Mouse (Mus musculus) midbrain, embryonic 11.5 days (tissue): ENCODE data around the gene Tcf20. TPM values are rescaled to one million over a fixed set of nuclear protein-coding genes. Genes with fewer than 3 reads are reported as not detected.

Source experiments
- ATAC-seq: fragments of 200-750 bp; cut with Nextera tagmentation; 2 replicates; pipeline ENCODE4 v1.8.0; 2017; ENCODE audit warnings: moderate TSS enrichment, moderate library complexity; ENCODE audit not compliant: low FRiP score
- DNase-seq: peaks from one replicate; pipeline ENCODE4 v3.0.0; 2015; ENCODE audit warnings: low spot score; ENCODE audit errors: missing footprints
- H3K27ac ChIP-seq: fragments of 300-500 bp; sonication (generic); 2 replicates; pipeline ENCODE4 v1.5.1; 2014; ENCODE audit warnings: low read depth, low read length
- H3K27me3 ChIP-seq: fragments of 300-500 bp; sonication (generic); 2 replicates; pipeline ENCODE4 v1.6.1; 2014; ENCODE audit warnings: mild to moderate bottlenecking, low read length, moderate library complexity, mixed read lengths; ENCODE audit not compliant: control insufficient read depth, insufficient read depth
- H3K36me3 ChIP-seq: fragments of 300-500 bp; sonication (generic); 2 replicates; pipeline ENCODE4 v1.6.1; 2014; ENCODE audit warnings: mild to moderate bottlenecking, low read length, moderate library complexity, mixed read lengths; ENCODE audit not compliant: control insufficient read depth, insufficient read depth
- H3K4me1 ChIP-seq: fragments of 300-500 bp; sonication (generic); 2 replicates; pipeline ENCODE4 v1.6.1; 2014; ENCODE audit warnings: low read length; ENCODE audit not compliant: control insufficient read depth, insufficient read depth
- H3K4me2 ChIP-seq: fragments of 300-500 bp; sonication (generic); 2 replicates; pipeline ENCODE4 v1.6.1; 2014; ENCODE audit warnings: mild to moderate bottlenecking, moderate library complexity
- H3K4me3 ChIP-seq: fragments of 300-500 bp; sonication (generic); 2 replicates; pipeline ENCODE4 v1.5.1; 2014; ENCODE audit warnings: low read depth, low read length
- H3K9ac ChIP-seq: fragments of 300-500 bp; sonication (generic); 2 replicates; pipeline ENCODE4 v1.6.1; 2014; ENCODE audit warnings: low read length
- H3K9me3 ChIP-seq: fragments of 300-500 bp; sonication (generic); 2 replicates; pipeline ENCODE4 v1.6.1; 2016; ENCODE audit warnings: low read length; ENCODE audit not compliant: control insufficient read depth
- WGBS: fragments of 180-500 bp; shearing (Covaris S2); extraction: QIAGEN DNeasy Blood & Tissue Kit; methylation state at CpG from one replicate; pipeline ENCODE4 v1.1.7; 2014; 5-methylcytosine and 5-hydroxymethylcytosine counted together
- polyA plus RNA-seq: library from polyadenylated mRNA; unstranded; fragments of >200 nt; fragmentation: Nextera tagmentation; extraction: Ambion mirVana; gene quantifications from 2 replicates; pipeline ENCODE4 v1.2.1, GENCODE M21; 2014

The Tcf20 gene
- polyA plus RNA-seq, 1 experiment from 2014 or later = 13.5 TPM

DNA sequence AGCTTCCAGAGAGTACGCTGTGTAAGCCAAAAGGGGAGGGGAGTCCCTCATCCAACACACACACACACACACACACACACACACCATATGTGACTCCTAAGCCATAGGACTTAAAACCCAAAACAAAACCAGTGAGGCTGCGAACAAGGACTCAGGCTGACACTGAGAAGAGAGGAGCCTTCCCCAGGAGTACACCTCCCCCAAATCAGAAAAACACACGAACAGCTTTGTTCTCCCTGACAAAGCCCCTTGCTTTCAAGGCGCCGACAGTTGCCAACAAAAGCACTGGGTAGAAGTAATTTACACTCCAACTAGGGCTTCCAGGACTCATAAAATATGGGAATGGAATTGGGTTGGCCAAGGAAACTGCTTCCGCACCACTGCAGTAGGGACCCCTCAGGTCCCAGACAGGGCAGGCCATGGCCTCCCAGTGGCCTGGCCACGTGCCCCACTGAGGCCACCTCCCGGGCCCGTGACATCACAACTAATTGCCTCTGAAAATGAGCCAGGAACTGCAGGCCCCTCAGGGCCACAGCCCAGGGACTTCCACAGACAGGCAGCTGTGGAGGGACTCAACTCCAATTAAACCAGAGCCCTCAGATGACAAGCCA lies 4.2 kb downstream of the Tcf20 start:
- peaks cover 15% of the 10 kb centered on the region for H3K27me3 ChIP-seq
- peak; percentile 67 for ATAC-seq
- no peaks in the 10 kb centered on the region for H3K9me3 ChIP-seq
- peak; percentile 98 for DNase-seq
- under 1% methylated on average over 9 of the region's 9 CpGs for WGBS
- H3K4me3 ChIP-seq = no peak overlapping the region; the same call in 1 of the 2 replicates
- peak overlapping the region; percentile 36 for H3K4me2 ChIP-seq
- H3K36me3 ChIP-seq = no peaks in the 10 kb centered on the region
- H3K27ac ChIP-seq = peak overlapping the region; percentile 84
- peaks cover 51% of the 10 kb centered on the region for H3K4me1 ChIP-seq
- peak overlapping the region; percentile 46 for H3K9ac ChIP-seq

DNA sequence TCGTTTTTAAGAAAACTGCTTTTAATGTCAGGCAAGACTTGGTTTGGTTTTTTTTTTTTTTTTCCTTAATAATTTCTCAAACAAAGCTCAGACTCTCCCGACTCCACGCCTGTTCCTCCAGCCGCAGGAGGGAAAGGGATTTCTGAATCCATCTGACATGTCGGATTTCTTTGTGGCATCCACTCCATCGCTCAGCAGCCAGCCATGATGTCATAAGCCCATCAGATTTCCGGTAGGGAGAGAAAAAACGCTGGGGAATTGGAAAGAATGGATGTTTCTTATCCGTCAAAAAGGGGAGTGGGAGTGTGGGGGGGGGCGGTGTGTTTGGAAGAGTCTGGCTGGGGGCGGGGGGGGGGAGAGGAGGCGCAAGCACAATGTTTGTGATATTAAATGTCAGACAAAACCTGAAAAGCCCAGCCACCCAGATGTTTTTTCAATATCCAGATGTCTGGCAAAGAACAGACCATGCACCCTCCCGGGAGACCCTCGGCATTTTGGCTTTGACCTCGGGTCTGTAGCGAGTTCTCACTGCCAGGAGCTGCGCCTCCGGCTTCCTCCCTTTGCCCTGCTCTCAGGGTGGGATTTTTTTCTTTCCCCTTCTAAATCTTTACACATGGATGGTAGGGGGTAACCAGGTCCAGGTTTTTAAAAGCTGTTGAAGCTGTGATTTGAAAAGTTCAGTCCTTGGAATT lies 4.8 kb downstream of the Tcf20 start:
- peaks cover 15% of the 10 kb centered on the region for H3K27me3 ChIP-seq
- H3K4me2 ChIP-seq = peak overlapping the region; percentile 36
- DNase-seq = no peak
- H3K4me3 ChIP-seq = no peak overlapping the region; the same call in none of the 2 replicates
- H3K4me1 ChIP-seq = peaks cover 45% of the 10 kb centered on the region
- 3% methylated on average over 18 of the region's 18 CpGs for WGBS
- peak overlapping the region; percentile 46 for H3K9ac ChIP-seq
- no peaks in the 10 kb centered on the region for H3K36me3 ChIP-seq
- peak overlapping the region; percentile 84 for H3K27ac ChIP-seq
- peak; percentile 3; the same call in 1 of the 2 replicates for ATAC-seq
- no peaks in the 10 kb centered on the region for H3K9me3 ChIP-seq

DNA sequence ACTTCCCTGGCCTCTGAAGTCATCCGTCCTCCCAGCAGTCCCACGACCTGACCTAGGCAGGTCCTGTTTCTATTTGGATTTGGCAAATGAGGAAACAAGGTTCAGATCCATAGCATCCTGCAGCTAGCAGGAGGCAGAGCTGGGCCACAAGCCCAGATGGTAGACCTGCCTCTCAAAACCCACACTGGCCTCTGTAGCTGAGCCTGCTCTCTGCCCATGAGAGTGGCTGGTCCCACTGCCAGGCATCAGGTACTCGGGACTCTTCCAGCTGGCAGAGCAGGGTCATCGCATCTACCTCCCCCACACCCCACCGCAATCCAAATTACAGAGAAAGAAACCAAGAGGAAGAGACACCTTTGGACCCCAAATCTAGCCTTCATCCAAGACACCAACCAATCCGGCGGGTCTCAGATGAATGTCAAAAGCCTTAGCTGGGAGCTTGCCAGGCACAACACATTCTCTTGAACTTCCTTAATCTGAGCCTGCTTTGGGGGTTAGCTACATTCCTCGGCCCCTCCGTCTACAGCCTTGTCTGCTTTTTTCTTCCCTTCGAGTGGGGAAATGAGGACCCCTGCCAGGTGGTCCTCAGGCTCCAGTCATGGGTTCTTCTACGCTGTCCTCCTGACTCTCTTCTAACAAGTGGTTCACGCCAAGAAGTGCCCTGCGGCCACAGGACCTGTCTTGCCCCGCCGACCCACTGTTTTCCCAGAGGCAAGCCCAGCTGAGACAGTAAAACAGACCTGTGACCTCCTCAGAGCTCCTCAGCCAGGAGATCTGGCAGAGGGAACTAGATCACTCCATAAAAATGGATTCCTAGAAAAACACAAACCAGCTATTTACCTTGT lies 5.8 kb downstream of the Tcf20 start:
- Histone ChIP-seq H3K9ac (no peak overlapping the region), H3K4me3 (no peak overlapping the region), H3K4me2 (peak overlapping the region; percentile 36), H3K27me3 (peaks cover 10% of the 10 kb centered on the region), H3K36me3 (no peaks in the 10 kb centered on the region), H3K9me3 (no peaks in the 10 kb centered on the region), H3K4me1 (peaks cover 39% of the 10 kb centered on the region), H3K27ac (no peak overlapping the region)
- DNase-seq (no peak), ATAC-seq (no peak)
- WGBS = 36% methylated on average over 15 of the region's 15 CpGs

DNA sequence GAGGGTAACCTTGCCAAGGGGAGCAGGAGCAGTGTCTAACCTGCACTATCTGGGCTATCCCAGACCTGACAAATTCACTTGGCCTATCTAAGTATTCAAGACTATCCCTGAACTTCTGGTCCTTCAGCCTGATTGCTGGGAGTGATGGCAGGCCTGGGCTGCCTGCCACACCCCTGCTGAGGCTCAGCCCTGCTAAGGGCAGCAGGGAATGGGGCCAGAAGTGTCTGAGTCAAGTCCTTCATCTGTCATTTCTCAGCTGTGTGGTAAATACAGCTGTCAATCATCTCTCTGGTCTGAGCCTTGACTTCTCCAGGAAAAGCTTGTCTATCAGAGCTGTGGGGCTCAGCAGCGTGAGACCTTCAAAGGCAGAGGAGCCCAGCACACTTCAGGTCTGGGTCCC lies 8.1 kb downstream of the Tcf20 start:
- no peak for DNase-seq
- H3K27me3 ChIP-seq = no peaks in the 10 kb centered on the region; the same call in 1 of the 2 replicates
- no peak for ATAC-seq
- 80% methylated on average over 1 of the region's 1 CpGs for WGBS
- no peaks in the 10 kb centered on the region for H3K9me3 ChIP-seq
- peaks cover 33% of the 10 kb centered on the region for H3K4me1 ChIP-seq
- H3K4me3 ChIP-seq = no peak overlapping the region
- no peak overlapping the region for H3K9ac ChIP-seq
- no peaks in the 10 kb centered on the region for H3K36me3 ChIP-seq
- no peak overlapping the region for H3K4me2 ChIP-seq
- H3K27ac ChIP-seq = no peak overlapping the region

DNA sequence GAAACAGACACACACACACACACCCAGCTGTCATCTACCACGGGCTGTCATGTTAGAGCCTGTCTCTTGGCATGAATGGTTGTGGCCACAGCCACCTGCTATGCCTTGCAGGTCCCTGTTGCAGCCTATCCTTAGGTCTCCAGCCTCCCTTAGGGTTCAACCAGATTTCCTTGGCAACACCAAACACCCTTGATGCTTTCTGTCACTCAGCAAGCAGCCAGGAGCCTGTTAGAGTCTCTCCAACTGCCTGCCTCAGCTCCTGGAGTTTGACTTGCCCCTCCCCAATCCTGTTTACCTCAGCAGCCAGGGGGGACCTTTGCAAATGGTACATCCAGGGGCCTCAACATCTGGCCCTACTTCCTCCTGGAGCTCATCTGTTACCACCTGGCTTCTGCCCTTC lies 13.2 kb downstream of the Tcf20 start:
- Histone ChIP-seq H3K36me3 (no peaks in the 10 kb centered on the region), H3K27ac (no peak overlapping the region), H3K4me2 (no peak overlapping the region), H3K9me3 (no peaks in the 10 kb centered on the region), H3K4me1 (peaks cover 11% of the 10 kb centered on the region), H3K27me3 (no peaks in the 10 kb centered on the region), H3K4me3 (no peak overlapping the region), H3K9ac (no peak overlapping the region)
- DNase-seq = no peak
- WGBS = 88% methylated on average over 1 of the region's 1 CpGs
- ATAC-seq = no peak

DNA sequence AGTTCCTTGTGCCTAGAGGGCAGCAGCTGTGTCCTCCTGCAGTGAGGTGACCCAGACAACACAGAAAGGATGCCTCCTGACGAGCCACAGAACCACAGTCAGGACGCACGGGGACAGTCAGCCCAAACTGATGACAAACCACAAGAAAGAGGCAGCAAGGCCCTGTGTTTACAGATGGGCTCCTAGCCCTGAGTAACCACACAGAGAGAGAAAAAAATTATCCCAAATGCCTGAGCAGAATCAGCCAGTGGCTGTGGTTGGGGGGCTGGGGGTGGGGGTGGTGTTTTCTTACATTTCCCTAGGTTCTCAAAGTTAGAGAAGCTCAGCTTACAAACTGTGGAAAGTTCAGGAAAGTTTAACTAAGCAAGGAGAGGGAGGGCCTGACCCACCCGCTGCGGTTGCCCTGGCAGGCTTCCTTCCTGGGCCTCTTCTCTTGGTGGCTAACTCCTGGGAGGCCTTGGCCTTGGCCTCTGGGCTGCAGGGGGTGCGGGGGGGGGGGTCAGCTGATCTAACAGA lies 18.4 kb downstream of the Tcf20 start:
- H3K36me3 ChIP-seq = no peaks in the 10 kb centered on the region
- H3K27ac ChIP-seq = peak overlapping the region; percentile 63
- DNase-seq (no peak), ATAC-seq (peak; percentile 20; the same call in 1 of the 2 replicates)
- H3K4me3 ChIP-seq = no peak overlapping the region
- no peaks in the 10 kb centered on the region for H3K9me3 ChIP-seq
- H3K9ac ChIP-seq = peak overlapping the region; percentile 9; the same call in 1 of the 2 replicates
- peaks cover 20% of the 10 kb centered on the region for H3K27me3 ChIP-seq
- H3K4me2 ChIP-seq = no peak overlapping the region
- 26% methylated on average over 6 of the region's 6 CpGs for WGBS
- H3K4me1 ChIP-seq = peaks cover 24% of the 10 kb centered on the region

DNA sequence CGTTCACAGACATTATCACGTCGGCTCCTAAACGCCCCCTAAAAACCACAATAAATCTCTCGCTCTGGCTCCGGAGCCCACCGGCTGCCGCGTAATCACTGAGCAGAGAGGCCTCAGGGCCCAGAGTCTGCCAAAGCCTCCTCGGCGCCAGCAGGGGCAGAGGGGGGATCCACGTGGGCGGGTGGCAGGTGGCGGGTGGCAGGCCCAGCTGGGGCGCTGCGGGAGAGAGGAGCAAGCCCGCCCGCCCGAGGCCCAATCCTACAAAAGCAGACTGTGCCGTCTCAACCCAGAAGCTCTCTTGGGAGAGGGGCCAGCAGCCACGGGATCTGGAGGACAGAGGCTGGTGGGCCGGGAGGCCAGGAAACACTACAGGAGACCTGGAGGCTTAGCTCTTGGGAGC lies 19.2 kb downstream of the Tcf20 start:
- no peaks in the 10 kb centered on the region for H3K9me3 ChIP-seq
- peak; percentile 96 for DNase-seq
- peaks cover 28% of the 10 kb centered on the region for H3K4me1 ChIP-seq
- 1% methylated on average over 22 of the region's 22 CpGs for WGBS
- H3K9ac ChIP-seq = peak overlapping the region; percentile 53
- H3K27ac ChIP-seq = peak overlapping the region; percentile 63
- H3K27me3 ChIP-seq = peaks cover 21% of the 10 kb centered on the region
- H3K4me3 ChIP-seq = no peak overlapping the region
- peak; percentile 70 for ATAC-seq
- H3K36me3 ChIP-seq = no peaks in the 10 kb centered on the region
- H3K4me2 ChIP-seq = peak overlapping the region; percentile 39

DNA sequence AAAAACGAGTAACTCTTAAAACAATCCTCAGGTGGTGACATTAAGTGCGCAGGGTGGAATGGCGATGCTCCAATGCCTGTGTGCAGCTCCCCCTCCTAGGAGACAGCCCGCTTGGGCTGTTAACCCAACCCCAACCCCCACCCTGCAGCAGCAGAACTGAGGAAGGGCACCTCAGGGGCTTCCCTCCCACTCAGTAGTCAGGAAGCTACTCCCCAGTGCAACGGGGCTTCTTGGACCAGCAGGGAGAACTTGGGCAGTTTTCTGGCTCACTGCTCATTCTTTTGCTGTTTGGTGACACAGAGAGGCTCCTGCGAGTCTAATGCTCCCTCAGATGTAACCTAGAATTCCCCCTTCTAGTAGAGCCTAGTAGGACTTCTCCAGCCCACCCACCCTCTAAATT lies 19.7 kb downstream of the Tcf20 start:
- peak overlapping the region; percentile 39 for H3K4me2 ChIP-seq
- no peaks in the 10 kb centered on the region for H3K36me3 ChIP-seq
- H3K9ac ChIP-seq = peak overlapping the region; percentile 53
- WGBS = 27% methylated on average over 6 of the region's 6 CpGs
- H3K9me3 ChIP-seq = no peaks in the 10 kb centered on the region
- peak overlapping the region; percentile 63 for H3K27ac ChIP-seq
- peaks cover 28% of the 10 kb centered on the region for H3K4me1 ChIP-seq
- H3K27me3 ChIP-seq = peaks cover 23% of the 10 kb centered on the region
- no peak overlapping the region for H3K4me3 ChIP-seq
- ATAC-seq (no peak), DNase-seq (no peak)
